Mouse (Mus musculus): ENCODE data around the gene Rhbdd1.

Gene Rhbdd1

GRCm38 (mm10) chr1:82429061-82429460 is 112.8 kb downstream of the Rhbdd1 start:
- no peak for DNase-seq (ENCODE audit: extremely low read depth, low read depth)

GRCm38 (mm10) chr1:82432919-82433648 is 116.8 kb downstream of the Rhbdd1 start:
- DNase-seq (ENCODE audit: extremely low read depth, low read depth), result no peak

GRCm38 (mm10) chr1:82433649-82434005 is 117.4 kb downstream of the Rhbdd1 start:
- DNase-seq (ENCODE audit: extremely low read depth, low read depth), result no peak

GRCm38 (mm10) chr1:82437273-82437672 is 121.0 kb downstream of the Rhbdd1 start:
- no peak for DNase-seq (ENCODE audit: extremely low read depth, low read depth)

GRCm38 (mm10) chr1:82440123-82440522 is 123.9 kb downstream of the Rhbdd1 start:
- no peak for DNase-seq (ENCODE audit: extremely low read depth, low read depth)

- no peak for DNase-seq (ENCODE audit: extremely low read depth, low read depth)
Measured at GRCm38 (mm10) chr1:82443517-82443916, 127.3 kb downstream of the Rhbdd1 start.

GRCm38 (mm10) chr1:82446049-82446448 is 129.8 kb downstream of the Rhbdd1 start:
- no peak for DNase-seq (ENCODE audit: extremely low read depth, low read depth)

- no peak for DNase-seq (ENCODE audit: extremely low read depth, low read depth)
Measured at GRCm38 (mm10) chr1:82449851-82450250, 133.6 kb downstream of the Rhbdd1 start.

- no peak for DNase-seq (ENCODE audit: extremely low read depth, low read depth)
Measured at GRCm38 (mm10) chr1:82451927-82452651, 135.8 kb downstream of the Rhbdd1 start.

GRCm38 (mm10) chr1:82454031-82454430 is 137.8 kb downstream of the Rhbdd1 start:
- no peak for DNase-seq (ENCODE audit: extremely low read depth, low read depth)

GRCm38 (mm10) chr1:82459350-82459749 is 143.1 kb downstream of the Rhbdd1 start:
- DNase-seq (ENCODE audit: extremely low read depth, low read depth), result no peak

GRCm38 (mm10) chr1:82459926-82460325 is 143.7 kb downstream of the Rhbdd1 start:
- DNase-seq (ENCODE audit: extremely low read depth, low read depth), result no peak

- DNase-seq (ENCODE audit: extremely low read depth, low read depth), result no peak
Measured at GRCm38 (mm10) chr1:82461041-82461440, 144.8 kb downstream of the Rhbdd1 start.

- DNase-seq (ENCODE audit: extremely low read depth, low read depth), result no peak
Measured at GRCm38 (mm10) chr1:82465321-82465853, 149.1 kb downstream of the Rhbdd1 start.

- DNase-seq (ENCODE audit: extremely low read depth, low read depth), result no peak
Measured at GRCm38 (mm10) chr1:82468872-82469271, 152.6 kb downstream of the Rhbdd1 start.

GRCm38 (mm10) chr1:82470516-82471225 is 154.4 kb downstream of the Rhbdd1 start:
- no peak for DNase-seq (ENCODE audit: extremely low read depth, low read depth)

GRCm38 (mm10) chr1:82473467-82473866 is 157.2 kb downstream of the Rhbdd1 start:
- DNase-seq (ENCODE audit: extremely low read depth, low read depth), result no peak

- DNase-seq (ENCODE audit: extremely low read depth, low read depth), result no peak
Measured at GRCm38 (mm10) chr1:82474461-82474961, 158.3 kb downstream of the Rhbdd1 start.

- no peak for DNase-seq (ENCODE audit: extremely low read depth, low read depth)
Measured at GRCm38 (mm10) chr1:82475254-82475653, 159.0 kb downstream of the Rhbdd1 start.

- no peak for DNase-seq (ENCODE audit: extremely low read depth, low read depth)
Measured at GRCm38 (mm10) chr1:82475821-82476220, 159.6 kb downstream of the Rhbdd1 start.

- DNase-seq (ENCODE audit: extremely low read depth, low read depth), result no peak
Measured at GRCm38 (mm10) chr1:82476256-82476655, 160.0 kb downstream of the Rhbdd1 start.

- DNase-seq (ENCODE audit: extremely low read depth, low read depth), result no peak
Measured at GRCm38 (mm10) chr1:82476746-82477145, 160.5 kb downstream of the Rhbdd1 start.

Measured in MEL-GATA-1-ER (cell line).